Mouse (Mus musculus): ENCODE results near the gene 1700023F06Rik. TPM values are rescaled to one million over a fixed set of nuclear protein-coding genes. Genes with fewer than 3 reads are reported as not detected.

1700023F06Rik gene
- polyA plus RNA-seq, 1 experiment from 2014 or later = 0.74 TPM

GRCm38 (mm10) chr11:103173041-103173770, 35.2 kb downstream of the 1700023F06Rik start:
- no peak overlapping the region for H3K27ac ChIP-seq
- peaks cover 18% of the 10 kb centered on the region for H3K4me1 ChIP-seq (replicated peaks)
- no peak overlapping the region for H3K9ac ChIP-seq (replicated peaks)
- H3K36me3 ChIP-seq = no peaks in the 10 kb centered on the region
- ATAC-seq (ENCODE audit: insufficient number of reproducible peaks, insufficient read depth, low FRiP score, low TSS enrichment, low read depth) = no peak
- no peak overlapping the region for H3K4me2 ChIP-seq
- no peak overlapping the region for H3K4me3 ChIP-seq (replicated peaks)
- H3K27me3 ChIP-seq = peaks cover 64% of the 10 kb centered on the region
- no peaks in the 10 kb centered on the region for H3K9me3 ChIP-seq
- WGBS = 75% methylated on average over 7 of the region's 7 CpGs

- no peak overlapping the region for H3K4me3 ChIP-seq (replicated peaks)
- H3K4me1 ChIP-seq (replicated peaks) = peaks cover 18% of the 10 kb centered on the region
- H3K9ac ChIP-seq (replicated peaks) = no peak overlapping the region
- H3K27ac ChIP-seq = no peak overlapping the region
- peaks cover 71% of the 10 kb centered on the region for H3K27me3 ChIP-seq
- 73% methylated on average over 6 of the region's 6 CpGs for WGBS
- H3K36me3 ChIP-seq = no peaks in the 10 kb centered on the region
- ATAC-seq (ENCODE audit: insufficient number of reproducible peaks, insufficient read depth, low FRiP score, low TSS enrichment, low read depth) = no peak
- no peak overlapping the region for H3K4me2 ChIP-seq
- no peaks in the 10 kb centered on the region for H3K9me3 ChIP-seq
Measured at GRCm38 (mm10) chr11:103172392-103173040, 35.8 kb downstream of the 1700023F06Rik start.

- 48% methylated on average over 9 of the region's 9 CpGs for WGBS
- Histone ChIP-seq H3K9ac (replicated peaks) (no peak overlapping the region), H3K36me3 (no peaks in the 10 kb centered on the region), H3K9me3 (no peaks in the 10 kb centered on the region), H3K4me1 (replicated peaks) (peaks cover 18% of the 10 kb centered on the region), H3K4me3 (replicated peaks) (peak overlapping the region; percentile 64; the same call in 1 of the 2 replicates), H3K27ac (no peak overlapping the region), H3K4me2 (peak overlapping the region; percentile 99; the same call in 1 of the 2 replicates), H3K27me3 (peaks cover 74% of the 10 kb centered on the region)
- no peak for ATAC-seq (ENCODE audit: insufficient number of reproducible peaks, insufficient read depth, low FRiP score, low TSS enrichment, low read depth)
Measured at GRCm38 (mm10) chr11:103171703-103172391, 36.5 kb downstream of the 1700023F06Rik start.

GRCm38 (mm10) chr11:103171286-103171620, 37.1 kb downstream of the 1700023F06Rik start:
- peaks cover 18% of the 10 kb centered on the region for H3K4me1 ChIP-seq (replicated peaks)
- WGBS = 3% methylated on average over 23 of the region's 23 CpGs
- no peaks in the 10 kb centered on the region for H3K36me3 ChIP-seq
- H3K27ac ChIP-seq = no peak overlapping the region
- peaks cover 76% of the 10 kb centered on the region for H3K27me3 ChIP-seq
- peak overlapping the region; percentile 99 for H3K4me2 ChIP-seq
- no peaks in the 10 kb centered on the region for H3K9me3 ChIP-seq
- peak overlapping the region; percentile 60 for H3K9ac ChIP-seq (replicated peaks)
- ATAC-seq (ENCODE audit: insufficient number of reproducible peaks, insufficient read depth, low FRiP score, low TSS enrichment, low read depth) = no peak
- H3K4me3 ChIP-seq (replicated peaks) = peak overlapping the region; percentile 64

GRCm38 (mm10) chr11:103170494-103171285, 37.7 kb downstream of the 1700023F06Rik start, which contains the start of gene Fmnl1:
Gene Fmnl1, plus strand, starts transcription at chr11:103171107.
- 2% methylated on average over 80 of the region's 84 CpGs for WGBS
- Histone ChIP-seq H3K27me3 (peaks cover 76% of the 10 kb centered on the region), H3K9ac (replicated peaks) (peak within 1 kb of the TSS; percentile 60), H3K9me3 (no peaks in the 10 kb centered on the region), H3K4me1 (replicated peaks) (peaks cover 18% of the 10 kb centered on the region), H3K4me2 (peak within 1 kb of the TSS; percentile 99), H3K36me3 (no peaks in the 10 kb centered on the region), H3K4me3 (replicated peaks) (peak within 1 kb of the TSS; percentile 64), H3K27ac (no peak within 1 kb of the TSS)
- no peak for ATAC-seq (ENCODE audit: insufficient number of reproducible peaks, insufficient read depth, low FRiP score, low TSS enrichment, low read depth)

- 55% methylated on average over 3 of the region's 3 CpGs for WGBS
- Histone ChIP-seq H3K4me3 (replicated peaks) (peak overlapping the region; percentile 64), H3K4me1 (replicated peaks) (peaks cover 18% of the 10 kb centered on the region), H3K36me3 (no peaks in the 10 kb centered on the region), H3K4me2 (peak overlapping the region; percentile 99), H3K27me3 (peaks cover 76% of the 10 kb centered on the region), H3K9ac (replicated peaks) (0 out of 2 replicates have a peak overlapping the region, but pooled peaks have one; percentile 60), H3K27ac (no peak overlapping the region), H3K9me3 (no peaks in the 10 kb centered on the region)
- no peak for ATAC-seq (ENCODE audit: insufficient number of reproducible peaks, insufficient read depth, low FRiP score, low TSS enrichment, low read depth)
Measured at GRCm38 (mm10) chr11:103170111-103170493, 38.3 kb downstream of the 1700023F06Rik start.

- Histone ChIP-seq H3K9ac (replicated peaks) (no peak overlapping the region), H3K27ac (no peak overlapping the region), H3K4me3 (replicated peaks) (no peak overlapping the region), H3K4me2 (no peak overlapping the region), H3K27me3 (peaks cover 76% of the 10 kb centered on the region), H3K9me3 (no peaks in the 10 kb centered on the region), H3K36me3 (no peaks in the 10 kb centered on the region), H3K4me1 (replicated peaks) (peaks cover 13% of the 10 kb centered on the region)
- ATAC-seq (ENCODE audit: insufficient number of reproducible peaks, insufficient read depth, low FRiP score, low TSS enrichment, low read depth) = no peak
- WGBS = 73% methylated on average over 5 of the region's 5 CpGs
Measured at GRCm38 (mm10) chr11:103169664-103170063, 38.7 kb downstream of the 1700023F06Rik start.

- Histone ChIP-seq H3K27ac (no peak overlapping the region), H3K4me1 (replicated peaks) (peaks cover 12% of the 10 kb centered on the region), H3K4me3 (replicated peaks) (no peak overlapping the region), H3K4me2 (no peak overlapping the region), H3K9me3 (no peaks in the 10 kb centered on the region), H3K9ac (replicated peaks) (no peak overlapping the region), H3K27me3 (peaks cover 71% of the 10 kb centered on the region), H3K36me3 (no peaks in the 10 kb centered on the region)
- no peak for ATAC-seq (ENCODE audit: insufficient number of reproducible peaks, insufficient read depth, low FRiP score, low TSS enrichment, low read depth)
- WGBS = 29% methylated on average over 9 of the region's 9 CpGs
Measured at GRCm38 (mm10) chr11:103168690-103169390, 39.5 kb downstream of the 1700023F06Rik start.

GRCm38 (mm10) chr11:103164391-103164790, 44.0 kb downstream of the 1700023F06Rik start:
- Histone ChIP-seq H3K4me2 (no peak overlapping the region), H3K9me3 (no peaks in the 10 kb centered on the region), H3K4me3 (replicated peaks) (no peak overlapping the region), H3K27ac (no peak overlapping the region), H3K4me1 (replicated peaks) (no peaks in the 10 kb centered on the region), H3K27me3 (peaks cover 26% of the 10 kb centered on the region), H3K9ac (replicated peaks) (no peak overlapping the region), H3K36me3 (no peaks in the 10 kb centered on the region)
- no peak for ATAC-seq (ENCODE audit: insufficient number of reproducible peaks, insufficient read depth, low FRiP score, low TSS enrichment, low read depth)
- 24% methylated on average over 10 of the region's 10 CpGs for WGBS

- no peaks in the 10 kb centered on the region; the same call in 1 of the 2 replicates for H3K4me1 ChIP-seq (replicated peaks)
- H3K27me3 ChIP-seq = peaks cover 5% of the 10 kb centered on the region; the same call in 1 of the 2 replicates
- H3K27ac ChIP-seq = no peak overlapping the region
- no peak for ATAC-seq (ENCODE audit: insufficient number of reproducible peaks, insufficient read depth, low FRiP score, low TSS enrichment, low read depth)
- H3K4me3 ChIP-seq (replicated peaks) = no peak overlapping the region
- no peak overlapping the region for H3K9ac ChIP-seq (replicated peaks)
- no peak overlapping the region for H3K4me2 ChIP-seq
- WGBS = 87% methylated on average over 5 of the region's 5 CpGs
- no peaks in the 10 kb centered on the region for H3K36me3 ChIP-seq
- no peaks in the 10 kb centered on the region for H3K9me3 ChIP-seq
Measured at GRCm38 (mm10) chr11:103162132-103162531, 46.2 kb downstream of the 1700023F06Rik start.
